10 mouse cellular contexts compared by ENCODE assay signal in the genomic region with DNA sequence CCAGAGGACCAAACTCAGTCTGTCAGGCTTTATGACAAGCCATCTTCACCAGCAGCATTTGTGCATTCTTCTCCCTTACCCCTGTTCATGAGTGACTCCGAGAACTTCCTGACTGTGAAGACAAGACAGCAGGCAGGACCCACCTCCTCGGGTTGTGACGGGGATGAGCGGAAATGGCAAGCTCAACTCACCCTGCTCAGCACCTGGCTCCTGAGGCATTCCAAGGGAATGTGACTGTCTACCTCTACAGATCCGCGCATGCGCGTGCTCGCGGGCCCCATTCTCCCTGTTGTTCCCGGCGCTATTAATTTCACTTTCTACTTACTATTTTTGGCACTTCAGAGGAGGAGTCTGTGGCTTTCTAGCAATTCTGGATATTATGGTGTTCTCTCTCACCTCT. TPM values are rescaled to one million over a fixed set of nuclear protein-coding genes. Genes with fewer than 3 reads are reported as not detected.
A peak's percentile ranks its signal among the peaks of the same experiment; 100 is the strongest.
DNase-seq lines count a peak whose midpoint lies in the region; ATAC-seq lines count a peak whose summit lies in the region.
"Had no signal": no experiment of that assay in that cellular context is flagged by ENCODE, and none has a peak within 500 bp of the region (broad histone marks: within the 10 kb centered on the region; RNA-seq: fewer than 3 reads in every experiment).

No protein-coding gene starts in this region.

- no peaks in the 10 kb centered on the region for H3K36me3 ChIP-seq in heart, embryonic 11.5 days (ENCODE audit: control insufficient read depth, insufficient read depth, low read length)
- no peaks in the 10 kb centered on the region for H3K36me3 ChIP-seq in splenic B cell, adult 2 months (ENCODE audit: control insufficient read depth, insufficient read depth, low read length, poor library complexity, severe bottlenecking)

- H3K27me3 ChIP-seq in heart, embryonic 11.5 days (ENCODE audit: control insufficient read depth, insufficient read depth, low read length) = no peaks in the 10 kb centered on the region
- H3K27me3 ChIP-seq in splenic B cell, adult 2 months (ENCODE audit: control insufficient read depth, insufficient read depth, low read length, poor library complexity, severe bottlenecking) = no peaks in the 10 kb centered on the region

- no peak for DNase-seq in heart, postnatal 36 days
- DNase-seq in right cerebral cortex, adult 2 months (ENCODE audit: low spot score in 2 of 2) = peak; percentile 37 to 62
- DNase-seq in right cerebral cortex, postnatal 36 days (ENCODE audit: low spot score in 2 of 2) = no peak
- DNase-seq in kidney, adult 8-10 months = peak; percentile 35 to 41
- peak; percentile 19 for DNase-seq in splenic B cell, adult 2 months (ENCODE audit: low read depth, low spot score)
- no peak for DNase-seq in cerebellum, adult 18-20 months
- no peak for DNase-seq in frontal cortex, postnatal 14 days (ENCODE audit: low spot score in 2 of 2)
- DNase-seq: cerebellum, adult 9-11 months; gastrocnemius, postnatal 10 days had no signal

- ATAC-seq in heart, embryonic 11.5 days (replicated peaks; ENCODE audit: insufficient number of reproducible peaks, low FRiP score, low TSS enrichment) = no peak

- peak overlapping the region; percentile 12; the same call in 1 of the 2 replicates for H3K4me2 ChIP-seq in heart, embryonic 11.5 days

- H3K9me3 ChIP-seq in heart, embryonic 11.5 days (replicated peaks; ENCODE audit: control insufficient read depth, low read length) = no peaks in the 10 kb centered on the region

- H3K4me1 ChIP-seq in heart, embryonic 11.5 days (ENCODE audit: control insufficient read depth, insufficient read depth, low read length) = peaks cover 6% of the 10 kb centered on the region; the same call in 1 of the 2 replicates

- H3K27ac ChIP-seq in heart, embryonic 11.5 days (ENCODE audit: low read depth, low read length) = no peak overlapping the region

- intact Hi-C loops in heart, postnatal 36 days (cut with DNase I) = no loop called here

- no peak overlapping the region for H3K4me3 ChIP-seq in heart, embryonic 11.5 days (ENCODE audit: low read depth, low read length)

- WGBS in heart, embryonic 11.5 days (ENCODE audit: insufficient replicate concordance) = 70% methylated on average over 12 of the region's 12 CpGs

- 0 out of 2 replicates have a peak overlapping the region, but pooled peaks have one; percentile 18 for H3K9ac ChIP-seq in heart, embryonic 11.5 days (ENCODE audit: low read depth, low read length)

RNA-seq across cellular contexts. Expression of gene Zbtb9, which starts 27.0 kb away (rescaled TPM):
- polyA plus RNA-seq in heart, embryonic 11.5 days (2014; fragmentation: Nextera tagmentation; extraction: Ambion mirVana) = 6.8 and 7.9 TPM in 2 replicates
- 1 to 10 TPM; 2.1 to 2.6 TPM for total RNA-seq in heart, postnatal 36 days (2021)

RNA-seq across cellular contexts. Expression of gene Bak1, which starts 28.8 kb away (rescaled TPM):
- 11.0 and 11.4 TPM in 2 replicates for polyA plus RNA-seq in heart, embryonic 11.5 days (2014; fragmentation: Nextera tagmentation; extraction: Ambion mirVana)
- 10 to 100 TPM; 20.0 to 21.2 TPM for total RNA-seq in heart, postnatal 36 days (2021)

RNA-seq across cellular contexts. Expression of gene Itpr3, which starts 57.1 kb away (rescaled TPM):
- polyA plus RNA-seq in heart, embryonic 11.5 days (2014; fragmentation: Nextera tagmentation; extraction: Ambion mirVana) = 2.1 and 2.2 TPM in 2 replicates
- total RNA-seq in heart, postnatal 36 days (2021) = 1 to 10 TPM; 5.3 to 6.7 TPM

RNA-seq across cellular contexts. Expression of gene Syngap1, which starts 58.9 kb away (rescaled TPM):
- polyA plus RNA-seq in heart, embryonic 11.5 days (2014; fragmentation: Nextera tagmentation; extraction: Ambion mirVana) = 2.9 and 3.7 TPM in 2 replicates
- 1 to 10 TPM; 4.1 to 6.4 TPM for total RNA-seq in heart, postnatal 36 days (2021)

Comparison
In these comparisons a context has a peak if more than half of its experiments do, and no peak if none do; other contexts are left out.
1. DNase-seq: peak in right cerebral cortex, adult 2 months (2 of 2), kidney, adult 8-10 months (2 of 2) and splenic B cell, adult 2 months (single experiment); none in heart, postnatal 36 days (0 of 2), right cerebral cortex, postnatal 36 days (0 of 2), cerebellum, adult 18-20 months (0 of 2) and frontal cortex, postnatal 14 days (0 of 2).